Mouse (Mus musculus): ENCODE data around the gene Cyb5rl.

GRCm38 (mm10) chr4:107026451-107026850 is 40.3 kb upstream of the Cyb5rl start:
- TF ChIP-seq POLR2A (IDR thresholded peaks at IDR 0.05; ENCODE audit: borderline replicate concordance, low read depth, low read length) (no peak), CTCF (IDR thresholded peaks at IDR 0.05; ENCODE audit: low read depth, low read length) (no peak)
